Mouse (Mus musculus): ENCODE measurements around the gene Mks1.

DNA sequence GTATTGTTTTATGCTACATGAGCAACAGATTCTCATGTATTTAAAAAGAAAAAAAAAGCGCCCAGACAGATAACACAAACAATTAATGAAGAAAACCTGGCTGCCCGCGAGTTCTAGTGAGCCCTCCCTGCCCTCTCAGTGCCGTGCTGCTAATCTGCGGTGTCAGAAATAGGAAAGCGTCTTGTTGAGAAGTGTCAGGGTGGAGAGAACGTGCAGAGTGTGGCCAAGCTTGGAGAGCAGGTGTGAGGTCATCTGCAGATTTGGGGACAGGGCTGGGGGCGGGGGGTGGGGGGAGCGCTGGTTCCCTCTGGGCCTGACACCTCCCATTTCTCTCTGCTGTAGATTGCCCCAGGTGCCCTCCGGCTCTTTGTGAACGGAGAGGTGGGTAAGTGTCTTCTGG, 6.3 kb downstream of the Mks1 start:
- TF ChIP-seq POLR2A (IDR thresholded peaks at IDR 0.05; ENCODE audit: low read depth, low read length) (no peak), CTCF (IDR thresholded peaks at IDR 0.05; ENCODE audit: extremely low read depth, insufficient read length, insufficient replicate concordance, low read depth, low read length) (no peak)

All from small intestine, adult 2 months (tissue).